Mouse (Mus musculus) retina, postnatal 7 days (tissue): Measurements from ENCODE around the gene Tulp1.
"Not testable (repeated sequence)": the region's sequence is repeated elsewhere in the genome, so short reads cannot be mapped to it uniquely, and the experiment has no call there.

Source experiments
- DNase-seq: peaks from one replicate; pipeline ENCODE4 v3.0.0-alpha.2; 2012; ENCODE audit warnings: low read depth, low spot score

The Tulp1 gene

GRCm38 (mm10) chr17:28341091-28341490, 23.9 kb downstream of the Tulp1 start:
- DNase-seq, result peak; percentile 75

- no peak for DNase-seq
Measured at GRCm38 (mm10) chr17:28340578-28340977, 24.4 kb downstream of the Tulp1 start.

GRCm38 (mm10) chr17:28337547-28337946, 27.5 kb downstream of the Tulp1 start:
- DNase-seq, result no peak

- DNase-seq, result no peak
Measured at GRCm38 (mm10) chr17:28335267-28335666, 29.8 kb downstream of the Tulp1 start.

- DNase-seq, result no peak
Measured at GRCm38 (mm10) chr17:28332915-28333546, 32.0 kb downstream of the Tulp1 start.

- DNase-seq, result no peak
Measured at GRCm38 (mm10) chr17:28332113-28332914, 32.7 kb downstream of the Tulp1 start.

GRCm38 (mm10) chr17:28331241-28332112, 33.5 kb downstream of the Tulp1 start:
- no peak for DNase-seq

GRCm38 (mm10) chr17:28330590-28330989, 34.4 kb downstream of the Tulp1 start:
- not testable (repeated sequence) for DNase-seq

GRCm38 (mm10) chr17:28330232-28330546, 34.8 kb downstream of the Tulp1 start:
- DNase-seq, result no peak

- no peak for DNase-seq
Measured at GRCm38 (mm10) chr17:28329503-28330231, 35.4 kb downstream of the Tulp1 start.

- no peak for DNase-seq
Measured at GRCm38 (mm10) chr17:28328946-28329345, 36.1 kb downstream of the Tulp1 start.

- DNase-seq, result peak; percentile 94
Measured at GRCm38 (mm10) chr17:28328366-28328928, 36.6 kb downstream of the Tulp1 start, which contains the start of gene Rpl10a. Rpl10a (plus strand) TSS chr17:28328471.

GRCm38 (mm10) chr17:28327673-28328325, 37.2 kb downstream of the Tulp1 start:
- peak; percentile 79 for DNase-seq

- DNase-seq, result no peak
Measured at GRCm38 (mm10) chr17:28326951-28327350, 38.1 kb downstream of the Tulp1 start.

GRCm38 (mm10) chr17:28325751-28326150, 39.3 kb downstream of the Tulp1 start:
- DNase-seq, result no peak

GRCm38 (mm10) chr17:28324416-28324815, 40.6 kb downstream of the Tulp1 start:
- not testable (repeated sequence) for DNase-seq

- no peak for DNase-seq
Measured at GRCm38 (mm10) chr17:28323786-28324185, 41.2 kb downstream of the Tulp1 start.

- DNase-seq, result no peak
Measured at GRCm38 (mm10) chr17:28321700-28322099, 43.3 kb downstream of the Tulp1 start.

- DNase-seq, result no peak
Measured at GRCm38 (mm10) chr17:28317725-28318124, 47.3 kb downstream of the Tulp1 start.

- DNase-seq, result no peak
Measured at GRCm38 (mm10) chr17:28317091-28317490, 47.9 kb downstream of the Tulp1 start.

- no peak for DNase-seq
Measured at GRCm38 (mm10) chr17:28316476-28316875, 48.5 kb downstream of the Tulp1 start.
